Mouse (Mus musculus) adrenal gland, adult 8-10 months (tissue): ENCODE measurements around the gene Trp53bp1. TPM values are rescaled to one million over a fixed set of nuclear protein-coding genes. Genes with fewer than 3 reads are reported as not detected.
A peak's percentile ranks its signal among the peaks of the same experiment; 100 is the strongest.

Experiments used
- DNase-seq: peaks from one replicate; pipeline ENCODE4 v3.0.0; 2022
- total RNA-seq, 4 experiments: library from RNA; stranded (reverse); gene quantifications; 2 replicates each; pipeline ENCODE4 v1.2.4; 2022

Gene Trp53bp1
- total RNA-seq, 4 experiments from 2014 or later = 81.3 to 124 (median 91.5) TPM

GRCm38 (mm10) chr2:121244099-121244498 is 27.1 kb downstream of the Trp53bp1 start:
- no peak for DNase-seq

GRCm38 (mm10) chr2:121239426-121239825 is 31.8 kb downstream of the Trp53bp1 start:
- no peak for DNase-seq

- DNase-seq = no peak
Measured at GRCm38 (mm10) chr2:121235460-121236072, 35.6 kb downstream of the Trp53bp1 start.

- no peak for DNase-seq
Measured at GRCm38 (mm10) chr2:121228135-121228534, 43.1 kb downstream of the Trp53bp1 start.

- DNase-seq = peak; percentile 72
Measured at GRCm38 (mm10) chr2:121223010-121223409, 48.2 kb downstream of the Trp53bp1 start.

- DNase-seq = peak; percentile 26
Measured at GRCm38 (mm10) chr2:121219994-121220393, 51.2 kb downstream of the Trp53bp1 start.

- DNase-seq = no peak
Measured at GRCm38 (mm10) chr2:121219177-121219576, 52.0 kb downstream of the Trp53bp1 start.

GRCm38 (mm10) chr2:121214491-121214890 is 56.7 kb downstream of the Trp53bp1 start:
- DNase-seq = no peak

- no peak for DNase-seq
Measured at GRCm38 (mm10) chr2:121206541-121206940, 64.7 kb downstream of the Trp53bp1 start.

- no peak for DNase-seq
Measured at GRCm38 (mm10) chr2:121204276-121204675, 66.9 kb downstream of the Trp53bp1 start.

GRCm38 (mm10) chr2:121195466-121195865 is 75.7 kb downstream of the Trp53bp1 start:
- DNase-seq = no peak

- no peak for DNase-seq
Measured at GRCm38 (mm10) chr2:121188530-121188929, 82.7 kb downstream of the Trp53bp1 start.

- DNase-seq = no peak
Measured at GRCm38 (mm10) chr2:121184142-121184541, 87.1 kb downstream of the Trp53bp1 start.

- no peak for DNase-seq
Measured at GRCm38 (mm10) chr2:121183431-121183830, 87.8 kb downstream of the Trp53bp1 start.

GRCm38 (mm10) chr2:121178828-121179479 is 92.3 kb downstream of the Trp53bp1 start:
- no peak for DNase-seq

GRCm38 (mm10) chr2:121170980-121171742 is 100.0 kb downstream of the Trp53bp1 start, which contains the start of gene Zscan29:
Zscan29 (minus strand) TSS chr2:121171125.
- DNase-seq = peak; percentile 81

- peak; percentile 47 for DNase-seq
Measured at GRCm38 (mm10) chr2:121170481-121170971, 100.7 kb downstream of the Trp53bp1 start, which contains the start of gene Tubgcp4. Tubgcp4 (plus strand) TSS chr2:121170654.

- peak; percentile 28 for DNase-seq
Measured at GRCm38 (mm10) chr2:121169902-121170301, 101.3 kb downstream of the Trp53bp1 start.

GRCm38 (mm10) chr2:121169173-121169572 is 102.0 kb downstream of the Trp53bp1 start:
- no peak for DNase-seq

- DNase-seq = no peak
Measured at GRCm38 (mm10) chr2:121153100-121153499, 118.1 kb downstream of the Trp53bp1 start.

- no peak for DNase-seq
Measured at GRCm38 (mm10) chr2:121149679-121150078, 121.5 kb downstream of the Trp53bp1 start.
